Mouse (Mus musculus) stomach, postnatal 0 days (tissue): Measurements from ENCODE around the gene Hmgb2. TPM values are rescaled to one million over a fixed set of nuclear protein-coding genes. Genes with fewer than 3 reads are reported as not detected.
A peak's percentile ranks its signal among the peaks of the same experiment; 100 is the strongest.

Experiments used
- ATAC-seq: fragments of 200-750 bp; cut with Nextera tagmentation; 2 replicates; pipeline ENCODE4 v1.8.0; 2017; ENCODE audit not compliant: low FRiP score, low TSS enrichment
- DNase-seq: peaks from one replicate; pipeline ENCODE4 v3.0.0-alpha.2; 2016; ENCODE audit warnings: low spot score
- H3K27ac ChIP-seq: fragments of 300-500 bp; sonication (generic); replicated peaks from 2 replicates; pipeline ENCODE4 v1.5.1; 2014; ENCODE audit warnings: mild to moderate bottlenecking, control low read depth
- H3K27me3 ChIP-seq: fragments of 300-500 bp; sonication (generic); 2 replicates; pipeline ENCODE4 v1.6.1; 2014; ENCODE audit warnings: low read length; ENCODE audit not compliant: control insufficient read depth, insufficient read depth
- H3K36me3 ChIP-seq: fragments of 300-500 bp; sonication (generic); 2 replicates; pipeline ENCODE4 v1.6.1; 2014; ENCODE audit warnings: low read length, mixed read lengths; ENCODE audit not compliant: control insufficient read depth, insufficient read depth
- H3K4me1 ChIP-seq: fragments of 300-500 bp; sonication (generic); replicated peaks from 2 replicates; pipeline ENCODE4 v1.6.1; 2014; ENCODE audit warnings: antibody characterized with exemption; ENCODE audit not compliant: control insufficient read depth, insufficient read depth
- H3K4me2 ChIP-seq: fragments of 300-500 bp; sonication (generic); replicated peaks from 2 replicates; pipeline ENCODE4 v1.6.1; 2014; ENCODE audit warnings: low read depth, mild to moderate bottlenecking, control low read depth, moderate library complexity
- H3K4me3 ChIP-seq: fragments of 300-500 bp; sonication (generic); 2 replicates; pipeline ENCODE4 v1.5.1; 2014; ENCODE audit warnings: low read depth, low read length, control low read depth
- H3K9ac ChIP-seq: fragments of 300-500 bp; sonication (generic); 2 replicates; pipeline ENCODE4 v1.6.1; 2014; ENCODE audit warnings: mild to moderate bottlenecking, low read length, control low read depth, mixed read lengths
- H3K9me3 ChIP-seq: fragments of 300-500 bp; sonication (generic); 2 replicates; pipeline ENCODE4 v1.6.1; 2016; ENCODE audit warnings: low read length; ENCODE audit not compliant: control insufficient read depth
- CTCF ChIP-seq: IDR thresholded peaks from 2 replicates; pipeline ENCODE4 v1.5.1; 2016; ENCODE audit warnings: antibody characterized with exemption, low read depth, mild to moderate bottlenecking, moderate library complexity
- EP300 ChIP-seq: optimal IDR thresholded peaks from 2 replicates; pipeline ENCODE3; 2016; ENCODE audit warnings: antibody characterized with exemption
- WGBS: fragments of 180-500 bp; shearing (Covaris S2); extraction: QIAGEN DNeasy Blood & Tissue Kit; methylation state at CpG from one replicate; pipeline ENCODE4 v1.1.7; 2014; 5-methylcytosine and 5-hydroxymethylcytosine counted together
- polyA plus RNA-seq: library from polyadenylated mRNA; unstranded; fragments of >200 nt; fragmentation: Nextera tagmentation; extraction: Ambion mirVana; gene quantifications from 2 replicates; pipeline ENCODE4 v1.2.1, GENCODE M21; 2015

Hmgb2 gene
- polyA plus RNA-seq, 1 experiment from 2014 or later, result 220 TPM

GRCm38 (mm10) chr8:57541405-57541804 lies 29.7 kb downstream of the Hmgb2 start:
- Histone ChIP-seq H3K4me3 (no peak overlapping the region), H3K9me3 (no peaks in the 10 kb centered on the region), H3K27ac (0 out of 2 replicates have a peak overlapping the region, but pooled peaks have one; percentile 8), H3K4me2 (no peak overlapping the region), H3K36me3 (no peaks in the 10 kb centered on the region), H3K4me1 (no peaks in the 10 kb centered on the region), H3K27me3 (no peaks in the 10 kb centered on the region), H3K9ac (no peak overlapping the region)
- WGBS, result 72% methylated on average over 9 of the region's 9 CpGs
- no peak for DNase-seq
- ATAC-seq, result no peak
- TF ChIP-seq CTCF, result no peak
- no peak for TF ChIP-seq EP300

- no peak overlapping the region for H3K4me3 ChIP-seq
- H3K4me1 ChIP-seq, result no peaks in the 10 kb centered on the region
- 87% methylated on average over 3 of the region's 3 CpGs for WGBS
- H3K27ac ChIP-seq, result no peak overlapping the region
- H3K36me3 ChIP-seq, result no peaks in the 10 kb centered on the region; the same call in 1 of the 2 replicates
- DNase-seq, result no peak
- H3K27me3 ChIP-seq, result no peaks in the 10 kb centered on the region
- no peak overlapping the region for H3K9ac ChIP-seq
- no peak overlapping the region for H3K4me2 ChIP-seq
- no peak for ATAC-seq
- no peaks in the 10 kb centered on the region for H3K9me3 ChIP-seq
- TF ChIP-seq CTCF, result no peak
- no peak for TF ChIP-seq EP300
These were observed 34.7 kb downstream of the Hmgb2 start for GRCm38 (mm10) chr8:57546401-57546800.

- no peaks in the 10 kb centered on the region for H3K27me3 ChIP-seq
- TF ChIP-seq EP300 (no peak), CTCF (no peak)
- H3K4me3 ChIP-seq, result no peak overlapping the region
- ATAC-seq, result no peak
- H3K36me3 ChIP-seq, result no peaks in the 10 kb centered on the region; the same call in 1 of the 2 replicates
- 87% methylated on average over 3 of the region's 3 CpGs for WGBS
- H3K9me3 ChIP-seq, result no peaks in the 10 kb centered on the region
- no peaks in the 10 kb centered on the region for H3K4me1 ChIP-seq
- no peak overlapping the region for H3K27ac ChIP-seq
- no peak for DNase-seq
- no peak overlapping the region for H3K4me2 ChIP-seq
- no peak overlapping the region for H3K9ac ChIP-seq
These were observed 35.1 kb downstream of the Hmgb2 start for GRCm38 (mm10) chr8:57546834-57547233.

GRCm38 (mm10) chr8:57547581-57547980 lies 35.9 kb downstream of the Hmgb2 start:
- DNase-seq, result no peak
- 50% methylated on average over 12 of the region's 12 CpGs for WGBS
- ATAC-seq, result no peak
- Histone ChIP-seq H3K4me3 (no peak overlapping the region), H3K4me1 (no peaks in the 10 kb centered on the region), H3K27ac (no peak overlapping the region), H3K36me3 (no peaks in the 10 kb centered on the region; the same call in 1 of the 2 replicates), H3K4me2 (no peak overlapping the region), H3K9ac (no peak overlapping the region), H3K9me3 (no peaks in the 10 kb centered on the region), H3K27me3 (no peaks in the 10 kb centered on the region)
- TF ChIP-seq CTCF, result no peak
- no peak for TF ChIP-seq EP300

GRCm38 (mm10) chr8:57552102-57553032 lies 40.7 kb downstream of the Hmgb2 start:
- TF ChIP-seq EP300 (no peak), CTCF (no peak)
- ATAC-seq, result no peak

GRCm38 (mm10) chr8:57560926-57561325 lies 49.2 kb downstream of the Hmgb2 start:
- Histone ChIP-seq H3K27ac (no peak overlapping the region), H3K36me3 (no peaks in the 10 kb centered on the region), H3K9ac (no peak overlapping the region), H3K27me3 (no peaks in the 10 kb centered on the region), H3K4me1 (no peaks in the 10 kb centered on the region), H3K4me3 (no peak overlapping the region), H3K9me3 (no peaks in the 10 kb centered on the region), H3K4me2 (no peak overlapping the region)
- TF ChIP-seq EP300, result no peak
- no peak for TF ChIP-seq CTCF
- WGBS, result 84% methylated on average over 9 of the region's 9 CpGs
- no peak for ATAC-seq
- DNase-seq, result no peak

More at GRCm38 (mm10) chr8:57552102-57553032, 40.7 kb downstream of the Hmgb2 start:
- WGBS, result 81% methylated on average over 14 of the region's 14 CpGs
- no peak for DNase-seq
- Histone ChIP-seq H3K4me3 (no peak overlapping the region), H3K27me3 (no peaks in the 10 kb centered on the region), H3K36me3 (no peaks in the 10 kb centered on the region), H3K4me2 (no peak overlapping the region), H3K9me3 (no peaks in the 10 kb centered on the region), H3K27ac (no peak overlapping the region), H3K9ac (no peak overlapping the region), H3K4me1 (no peaks in the 10 kb centered on the region)
